Mouse (Mus musculus): ENCODE measurements around the gene Tbx6. TPM values are rescaled to one million over a fixed set of nuclear protein-coding genes. Genes with fewer than 3 reads are reported as not detected.
A peak's percentile ranks its signal among the peaks of the same experiment; 100 is the strongest.
"Not testable (repeated sequence)": the region's sequence is repeated elsewhere in the genome, so short reads cannot be mapped to it uniquely, and the experiment has no call there.

The Tbx6 gene
- polyA plus RNA-seq, 1 experiment from 2014 or later = 0.56 TPM

- DNase-seq (ENCODE audit: low spot score) (no peak), ATAC-seq (no peak)
- Histone ChIP-seq H3K9ac (replicated peaks; ENCODE audit: low read depth) (no peak overlapping the region), H3K9me3 (ENCODE audit: low read length) (no peaks in the 10 kb centered on the region), H3K27me3 (replicated peaks; ENCODE audit: insufficient read depth, low read length) (no peaks in the 10 kb centered on the region), H3K27ac (ENCODE audit: low read length) (no peak overlapping the region), H3K36me3 (ENCODE audit: insufficient read depth, low read length) (peaks cover 8% of the 10 kb centered on the region), H3K4me1 (ENCODE audit: insufficient read depth, low read depth, low read length) (peaks cover 14% of the 10 kb centered on the region; the same call in 1 of the 2 replicates), H3K4me3 (ENCODE audit: low read depth, low read length) (no peak overlapping the region), H3K4me2 (replicated peaks; ENCODE audit: low read depth, low read length) (no peak overlapping the region)
- no peak for TF ChIP-seq EP300 (IDR thresholded peaks at IDR 0.05)
- WGBS = 52% methylated on average over 2 of the region's 2 CpGs
Observed at GRCm38 (mm10) chr7:126774463-126774862, 6.8 kb upstream of the Tbx6 start.

DNA sequence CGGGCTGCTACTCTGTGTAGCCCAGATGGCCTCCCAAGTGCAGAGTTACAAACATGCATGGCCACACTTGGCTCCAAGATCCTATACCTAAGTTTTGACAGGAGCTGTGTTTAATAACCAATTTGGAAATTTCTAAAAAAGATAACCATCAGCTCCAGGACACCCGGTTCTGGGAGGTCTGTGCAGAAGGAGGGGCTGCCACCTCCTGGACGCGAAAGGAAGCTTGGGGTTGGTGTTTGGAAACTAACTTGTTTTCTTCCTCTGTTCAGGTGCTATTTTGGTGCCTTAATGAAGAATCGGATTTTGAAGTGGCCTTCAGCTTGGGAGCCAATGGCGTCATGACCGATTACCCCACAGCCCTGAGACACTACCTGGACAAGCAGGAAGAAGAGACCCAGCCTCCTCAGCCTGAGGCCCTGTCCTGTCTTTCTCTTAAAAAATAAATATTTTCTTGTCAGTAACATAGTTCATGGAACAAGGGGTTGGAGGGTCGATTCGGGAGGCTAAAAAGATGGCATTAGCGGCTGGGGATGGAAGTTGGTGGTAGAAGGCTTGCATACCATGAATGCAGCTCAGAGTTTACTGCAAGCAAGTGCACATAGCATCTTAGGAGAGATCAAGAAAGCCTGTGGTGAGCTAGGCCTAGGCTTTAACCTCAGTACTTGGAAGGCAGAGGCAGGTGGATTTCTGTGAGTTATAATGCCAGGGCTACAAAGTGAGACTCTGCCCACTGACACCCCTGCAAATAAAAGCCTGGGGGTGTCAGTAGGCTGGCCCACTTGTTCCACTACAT is 5.9 kb upstream of the Tbx6 start:
- peaks cover 8% of the 10 kb centered on the region; the same call in 1 of the 2 replicates for H3K36me3 ChIP-seq (ENCODE audit: insufficient read depth, low read length)
- peak overlapping the region; percentile 94 for H3K27ac ChIP-seq (ENCODE audit: low read length)
- TF ChIP-seq CTCF (IDR thresholded peaks at IDR 0.05) = peak; percentile 59
- no peak for TF ChIP-seq EP300 (IDR thresholded peaks at IDR 0.05)
- DNase-seq (ENCODE audit: low spot score) = no peak
- ATAC-seq = no peak
- WGBS = 73% methylated on average over 10 of the region's 10 CpGs
- no peaks in the 10 kb centered on the region for H3K9me3 ChIP-seq (ENCODE audit: low read length)
- no peak overlapping the region for H3K4me3 ChIP-seq (ENCODE audit: low read depth, low read length)
- H3K4me1 ChIP-seq (ENCODE audit: insufficient read depth, low read depth, low read length) = peaks cover 20% of the 10 kb centered on the region; the same call in 1 of the 2 replicates
- no peaks in the 10 kb centered on the region for H3K27me3 ChIP-seq (replicated peaks; ENCODE audit: insufficient read depth, low read length)
- H3K4me2 ChIP-seq (replicated peaks; ENCODE audit: low read depth, low read length) = no peak overlapping the region
- no peak overlapping the region for H3K9ac ChIP-seq (replicated peaks; ENCODE audit: low read depth)

DNA sequence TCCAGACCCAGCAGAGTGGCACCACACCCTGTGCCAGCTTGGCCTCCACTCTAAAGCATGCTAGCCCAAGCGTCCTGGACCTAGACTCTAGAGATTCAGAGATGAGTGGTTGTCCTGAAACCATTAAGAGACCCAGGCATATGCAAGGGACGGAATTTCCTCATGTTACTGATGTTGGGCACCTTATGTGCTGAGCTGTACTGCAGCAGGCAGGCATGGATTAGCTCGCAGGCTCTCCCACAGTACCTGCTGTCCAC is 5.4 kb upstream of the Tbx6 start:
- WGBS = 48% methylated on average over 3 of the region's 3 CpGs

DNA sequence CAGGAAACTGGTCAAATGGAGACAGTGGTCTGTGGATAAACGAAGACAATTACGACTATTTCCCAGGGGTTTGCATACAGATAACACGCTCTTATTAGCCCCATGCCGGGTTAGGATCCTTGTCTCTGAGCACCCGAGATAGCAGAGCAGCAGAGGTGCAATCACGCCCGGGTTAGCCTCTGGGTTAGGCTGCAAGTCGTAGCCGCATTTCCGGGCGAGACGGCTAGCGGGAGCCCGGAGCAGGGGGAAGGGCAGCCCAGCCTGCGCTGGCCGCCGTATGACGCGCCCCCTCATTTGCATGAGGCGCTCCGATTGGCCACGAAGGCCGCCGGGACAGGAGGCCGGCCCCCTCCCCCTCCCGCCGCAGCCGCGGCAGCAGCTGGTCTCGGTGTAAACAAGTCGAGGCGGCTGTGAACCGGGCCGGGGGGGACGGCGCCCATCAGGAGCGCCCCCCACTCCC is 4.7 kb upstream of the Tbx6 start, which contains the start of gene Ypel3:
Ypel3 (plus strand) TSS at position 358 of the 460 bp plus-strand sequence.
- Histone ChIP-seq H3K4me3 (ENCODE audit: low read depth, low read length) (peak within 1 kb of the TSS; percentile 93), H3K9ac (replicated peaks; ENCODE audit: low read depth) (peak within 1 kb of the TSS; percentile 98), H3K36me3 (ENCODE audit: insufficient read depth, low read length) (no peaks in the 10 kb centered on the region), H3K9me3 (ENCODE audit: low read length) (no peaks in the 10 kb centered on the region), H3K4me1 (ENCODE audit: insufficient read depth, low read depth, low read length) (peaks cover 29% of the 10 kb centered on the region), H3K27me3 (replicated peaks; ENCODE audit: insufficient read depth, low read length) (no peaks in the 10 kb centered on the region), H3K4me2 (replicated peaks; ENCODE audit: low read depth, low read length) (peak within 1 kb of the TSS; percentile 94), H3K27ac (ENCODE audit: low read length) (peak within 1 kb of the TSS; percentile 94)
- WGBS = under 1% methylated on average over 16 of the region's 37 CpGs
- ATAC-seq = peak; percentile 93
- peak; percentile 98 for DNase-seq (ENCODE audit: low spot score)
- peak; percentile 29; the same call in 1 of the 2 replicates for TF ChIP-seq EP300 (IDR thresholded peaks at IDR 0.05)
- TF ChIP-seq CTCF (IDR thresholded peaks at IDR 0.05) = no peak

More for the DNA sequence above, 5.4 kb upstream of the Tbx6 start:
- TF ChIP-seq CTCF (IDR thresholded peaks at IDR 0.05) (no peak), EP300 (IDR thresholded peaks at IDR 0.05) (no peak)
- peak; percentile 67 for DNase-seq (ENCODE audit: low spot score)
- Histone ChIP-seq H3K4me1 (ENCODE audit: insufficient read depth, low read depth, low read length) (peaks cover 25% of the 10 kb centered on the region), H3K9me3 (ENCODE audit: low read length) (no peaks in the 10 kb centered on the region), H3K4me3 (ENCODE audit: low read depth, low read length) (no peak overlapping the region), H3K4me2 (replicated peaks; ENCODE audit: low read depth, low read length) (peak overlapping the region; percentile 94; the same call in 1 of the 2 replicates), H3K9ac (replicated peaks; ENCODE audit: low read depth) (no peak overlapping the region), H3K36me3 (ENCODE audit: insufficient read depth, low read length) (peaks cover 4% of the 10 kb centered on the region; the same call in 1 of the 2 replicates), H3K27me3 (replicated peaks; ENCODE audit: insufficient read depth, low read length) (no peaks in the 10 kb centered on the region), H3K27ac (ENCODE audit: low read length) (peak overlapping the region; percentile 94)
- ATAC-seq = peak; percentile 34

DNA sequence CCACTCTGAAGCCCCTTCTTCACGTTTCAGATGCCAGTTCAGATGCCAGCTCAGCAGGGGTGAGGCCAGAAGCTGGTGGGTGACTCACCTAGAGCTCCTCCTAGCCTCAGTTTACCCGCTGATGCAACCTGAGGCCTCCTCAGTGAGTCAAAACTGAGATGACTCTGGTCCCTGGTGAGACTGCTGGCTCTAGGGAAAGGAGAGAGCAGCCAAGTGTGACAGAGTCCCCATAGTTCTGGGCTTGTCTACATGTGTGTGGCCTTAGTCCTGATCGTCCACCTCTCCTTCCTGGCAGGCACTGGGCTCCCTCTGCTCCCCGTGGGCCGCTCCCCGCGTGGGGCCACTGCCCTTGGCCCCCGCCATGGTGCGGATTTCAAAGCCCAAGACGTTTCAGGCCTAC is 3.8 kb upstream of the Tbx6 start:
- Histone ChIP-seq H3K4me1 (ENCODE audit: insufficient read depth, low read depth, low read length) (peaks cover 29% of the 10 kb centered on the region), H3K4me2 (replicated peaks; ENCODE audit: low read depth, low read length) (peak overlapping the region; percentile 94), H3K27ac (ENCODE audit: low read length) (peak overlapping the region; percentile 94), H3K4me3 (ENCODE audit: low read depth, low read length) (peak overlapping the region; percentile 93), H3K36me3 (ENCODE audit: insufficient read depth, low read length) (no peaks in the 10 kb centered on the region), H3K9ac (replicated peaks; ENCODE audit: low read depth) (peak overlapping the region; percentile 98), H3K9me3 (ENCODE audit: low read length) (no peaks in the 10 kb centered on the region), H3K27me3 (replicated peaks; ENCODE audit: insufficient read depth, low read length) (no peaks in the 10 kb centered on the region)
- peak; percentile 57 for DNase-seq (ENCODE audit: low spot score)
- 38% methylated on average over 10 of the region's 10 CpGs for WGBS
- TF ChIP-seq CTCF (IDR thresholded peaks at IDR 0.05) = no peak
- no peak for TF ChIP-seq EP300 (IDR thresholded peaks at IDR 0.05)
- no peak for ATAC-seq

DNA sequence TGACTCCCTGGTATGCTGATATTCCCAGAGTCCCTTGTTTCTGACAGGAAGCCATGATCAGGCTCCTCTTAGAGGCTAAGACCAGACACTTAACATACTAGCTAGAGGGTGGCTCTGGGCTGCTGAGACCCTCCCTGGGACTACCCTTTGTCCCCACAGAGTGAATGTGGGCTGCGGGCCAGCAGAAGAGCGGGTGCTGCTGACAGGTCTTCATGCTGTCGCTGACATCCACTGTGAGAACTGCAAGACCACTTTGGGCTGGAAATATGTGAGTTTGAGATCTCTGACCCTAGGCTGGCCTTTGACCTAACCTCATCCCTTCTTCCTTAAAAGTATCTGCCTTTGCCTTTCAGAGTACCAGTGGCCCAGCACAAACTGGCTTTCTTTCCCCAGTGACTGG is 3.1 kb upstream of the Tbx6 start:
- Histone ChIP-seq H3K4me2 (replicated peaks; ENCODE audit: low read depth, low read length) (peak overlapping the region; percentile 94), H3K4me3 (ENCODE audit: low read depth, low read length) (no peak overlapping the region; the same call in 1 of the 2 replicates), H3K36me3 (ENCODE audit: insufficient read depth, low read length) (no peaks in the 10 kb centered on the region), H3K9me3 (ENCODE audit: low read length) (no peaks in the 10 kb centered on the region), H3K9ac (replicated peaks; ENCODE audit: low read depth) (peak overlapping the region; percentile 98), H3K4me1 (ENCODE audit: insufficient read depth, low read depth, low read length) (peaks cover 29% of the 10 kb centered on the region), H3K27me3 (replicated peaks; ENCODE audit: insufficient read depth, low read length) (no peaks in the 10 kb centered on the region), H3K27ac (ENCODE audit: low read length) (peak overlapping the region; percentile 94; the same call in 1 of the 2 replicates)
- WGBS = 71% methylated on average over 3 of the region's 3 CpGs
- ATAC-seq (no peak), DNase-seq (ENCODE audit: low spot score) (no peak)
- TF ChIP-seq EP300 (IDR thresholded peaks at IDR 0.05) (no peak), CTCF (IDR thresholded peaks at IDR 0.05) (no peak)

DNA sequence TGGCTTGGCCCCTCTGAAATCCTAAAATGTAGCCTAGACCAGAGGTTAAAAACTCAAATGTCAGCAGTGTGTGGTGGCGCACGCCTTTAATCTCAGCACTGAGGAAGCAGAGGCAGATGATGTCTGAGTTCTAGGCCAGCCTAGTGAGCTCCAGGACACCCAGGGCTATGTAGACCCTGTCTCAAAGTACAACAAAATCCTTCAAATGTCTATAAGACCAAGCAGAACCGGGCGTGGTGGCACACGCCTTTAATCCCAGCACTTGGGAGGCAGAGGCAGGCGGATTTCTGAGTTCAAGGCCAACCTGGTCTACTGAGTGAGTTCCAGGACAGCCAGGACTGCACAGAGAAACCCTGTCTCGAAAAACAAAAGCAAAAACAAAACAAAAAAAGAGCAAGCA is 2.2 kb upstream of the Tbx6 start:
- ATAC-seq; DNase-seq (ENCODE audit: low spot score); H3K27me3 ChIP-seq (replicated peaks; ENCODE audit: insufficient read depth, low read length); H3K9ac ChIP-seq (replicated peaks; ENCODE audit: low read depth); H3K4me2 ChIP-seq (replicated peaks; ENCODE audit: low read depth, low read length); H3K36me3 ChIP-seq (ENCODE audit: insufficient read depth, low read length); H3K9me3 ChIP-seq (ENCODE audit: low read length); H3K4me3 ChIP-seq (ENCODE audit: low read depth, low read length): not testable (repeated sequence)
- Histone ChIP-seq H3K27ac (ENCODE audit: low read length) (peak overlapping the region; percentile 43; the same call in 1 of the 2 replicates), H3K4me1 (ENCODE audit: insufficient read depth, low read depth, low read length) (peaks cover 29% of the 10 kb centered on the region)
- 83% methylated on average over 7 of the region's 7 CpGs for WGBS
